Mouse (Mus musculus) limb, embryonic 10.5 days (tissue): ENCODE results near the gene Plin4. TPM values are rescaled to one million over a fixed set of nuclear protein-coding genes. Genes with fewer than 3 reads are reported as not detected.

Experiments used
- DNase-seq: peaks from one replicate; pipeline ENCODE4 v3.0.0-alpha.2; 2017; ENCODE audit warnings: low spot score
- H3K27ac ChIP-seq: fragments of 300-500 bp; sonication (generic); 2 replicates; pipeline ENCODE4 v1.5.1; 2016; ENCODE audit warnings: mild to moderate bottlenecking
- H3K27me3 ChIP-seq: fragments of 300-500 bp; sonication (generic); 2 replicates; pipeline ENCODE4 v1.6.1; 2016; ENCODE audit warnings: low read depth, mild to moderate bottlenecking; ENCODE audit not compliant: poor library complexity, severe bottlenecking
- H3K36me3 ChIP-seq: fragments of 300-500 bp; sonication (generic); 2 replicates; pipeline ENCODE4 v1.6.1; 2016; ENCODE audit warnings: mild to moderate bottlenecking, moderate library complexity
- H3K4me1 ChIP-seq: fragments of 300-500 bp; sonication (generic); 2 replicates; pipeline ENCODE4 v1.6.1; 2016
- H3K4me3 ChIP-seq: fragments of 300-500 bp; sonication (generic); 2 replicates; pipeline ENCODE4 v1.5.1; 2016; ENCODE audit warnings: mild to moderate bottlenecking, moderate library complexity
- H3K9me3 ChIP-seq: fragments of 300-500 bp; sonication (generic); replicated peaks from 2 replicates; pipeline ENCODE4 v1.6.1; 2016; ENCODE audit warnings: mild to moderate bottlenecking
- WGBS: fragments of 180-500 bp; shearing (Covaris S2); methylation state at CpG from one replicate; pipeline ENCODE4 v1.1.7; 2016; 5-methylcytosine and 5-hydroxymethylcytosine counted together
- polyA plus RNA-seq: library from polyadenylated mRNA; unstranded; fragments of >200 nt; fragmentation: Nextera tagmentation; extraction: Ambion mirVana; gene quantifications from 2 replicates; pipeline ENCODE4 v1.2.1, GENCODE M21; 2016

Gene Plin4
- polyA plus RNA-seq, 1 experiment from 2014 or later: 0.10 TPM

DNA sequence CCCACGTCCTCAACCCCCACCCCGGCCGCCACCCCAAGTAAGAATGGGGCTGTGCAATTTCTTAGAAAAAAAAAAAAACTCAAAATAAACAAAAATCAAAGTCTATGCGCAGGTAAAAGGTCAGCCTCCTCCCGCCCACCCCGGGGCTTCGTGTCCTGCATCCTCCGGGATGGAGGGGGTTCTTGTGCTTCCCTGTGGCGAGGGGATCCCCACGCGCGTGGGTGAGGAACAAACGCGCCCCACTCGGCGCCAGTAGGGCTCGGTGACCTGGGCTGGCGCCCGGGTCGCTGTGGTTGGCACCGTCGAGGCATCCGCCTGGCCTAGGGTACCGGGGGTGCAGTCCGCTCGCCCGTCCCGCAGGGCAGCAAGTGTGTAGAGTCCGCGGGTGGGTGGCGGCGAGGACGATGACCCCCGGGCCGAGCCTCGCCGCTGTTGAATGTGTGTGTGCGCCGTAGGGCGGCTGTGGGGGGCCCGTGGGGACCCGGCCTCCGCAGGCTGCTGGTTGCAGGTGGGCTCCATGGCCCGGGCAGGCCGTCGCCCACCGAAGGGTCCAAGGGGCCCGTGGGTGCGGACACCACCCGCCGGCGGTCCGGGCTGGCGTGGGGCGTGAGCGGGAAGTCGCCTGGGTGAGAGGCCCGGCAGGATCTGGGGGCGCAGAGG is 14.2 kb upstream of the Plin4 start:
- no peak for DNase-seq
- Histone ChIP-seq H3K4me1 (peaks cover 27% of the 10 kb centered on the region), H3K27me3 (peaks cover 79% of the 10 kb centered on the region), H3K27ac (peak overlapping the region; percentile 76), H3K9me3 (peaks cover 9% of the 10 kb centered on the region), H3K36me3 (0 out of 2 replicates have a peak, but pooled peaks cover 4% of the 10 kb centered on the region), H3K4me3 (peak overlapping the region; percentile 51)
- 42% methylated on average over 59 of the region's 59 CpGs for WGBS

DNA sequence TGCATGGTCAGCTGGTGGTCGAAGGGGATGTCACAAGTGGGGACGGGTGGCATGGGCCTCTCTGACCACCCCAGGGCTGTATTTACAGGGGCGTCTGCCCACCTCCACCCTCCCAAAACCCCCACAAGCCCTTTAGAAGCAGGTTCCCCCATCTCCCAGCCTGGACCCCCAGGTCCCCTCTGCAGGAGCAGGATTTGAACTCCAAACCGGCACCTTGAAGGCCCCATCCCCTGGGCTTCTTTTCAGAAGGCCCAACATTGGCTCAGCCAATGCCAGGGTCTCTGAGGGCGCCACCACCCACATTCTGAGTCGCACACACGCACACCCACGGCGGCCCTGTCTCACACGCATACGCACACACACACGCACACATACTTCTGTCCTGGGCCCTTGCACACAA is 13.6 kb upstream of the Plin4 start:
- WGBS: 90% methylated on average over 12 of the region's 12 CpGs
- no peak for DNase-seq
- H3K36me3 ChIP-seq: 0 out of 2 replicates have a peak, but pooled peaks cover 4% of the 10 kb centered on the region
- H3K27ac ChIP-seq: no peak overlapping the region
- H3K9me3 ChIP-seq: peaks cover 9% of the 10 kb centered on the region
- H3K27me3 ChIP-seq: peaks cover 86% of the 10 kb centered on the region
- no peak overlapping the region for H3K4me3 ChIP-seq
- H3K4me1 ChIP-seq: peaks cover 27% of the 10 kb centered on the region

DNA sequence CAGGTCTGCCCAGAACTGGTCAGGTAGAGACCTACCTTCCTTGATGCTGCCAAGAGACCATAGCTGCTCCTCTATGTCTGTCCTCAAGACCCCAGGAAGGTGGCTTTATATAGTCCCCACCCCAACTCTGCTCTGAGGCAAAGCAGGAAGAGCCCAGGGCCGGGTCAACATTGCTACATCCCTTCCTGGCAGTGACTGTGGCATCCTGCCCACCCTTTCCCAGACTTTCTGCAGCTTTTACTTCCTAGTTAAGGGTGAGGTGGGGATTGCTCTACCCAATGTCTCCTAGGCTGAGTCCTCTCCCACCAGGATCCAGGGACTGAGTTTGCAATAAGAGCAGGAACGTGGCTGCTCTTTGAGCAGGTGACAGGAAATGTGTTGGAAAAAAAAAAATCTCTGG is 12.2 kb upstream of the Plin4 start, which contains the start of gene Lrg1:
TSS of gene Lrg1 (minus strand) at position 176 of the 400 bp plus-strand sequence.
- Histone ChIP-seq H3K27me3 (peaks cover 97% of the 10 kb centered on the region), H3K27ac (no peak within 1 kb of the TSS), H3K9me3 (peaks cover 9% of the 10 kb centered on the region), H3K4me1 (peaks cover 33% of the 10 kb centered on the region), H3K36me3 (0 out of 2 replicates have a peak, but pooled peaks cover 4% of the 10 kb centered on the region), H3K4me3 (no peak within 1 kb of the TSS)
- WGBS: 70% methylated on average over 2 of the region's 2 CpGs
- no peak for DNase-seq

DNA sequence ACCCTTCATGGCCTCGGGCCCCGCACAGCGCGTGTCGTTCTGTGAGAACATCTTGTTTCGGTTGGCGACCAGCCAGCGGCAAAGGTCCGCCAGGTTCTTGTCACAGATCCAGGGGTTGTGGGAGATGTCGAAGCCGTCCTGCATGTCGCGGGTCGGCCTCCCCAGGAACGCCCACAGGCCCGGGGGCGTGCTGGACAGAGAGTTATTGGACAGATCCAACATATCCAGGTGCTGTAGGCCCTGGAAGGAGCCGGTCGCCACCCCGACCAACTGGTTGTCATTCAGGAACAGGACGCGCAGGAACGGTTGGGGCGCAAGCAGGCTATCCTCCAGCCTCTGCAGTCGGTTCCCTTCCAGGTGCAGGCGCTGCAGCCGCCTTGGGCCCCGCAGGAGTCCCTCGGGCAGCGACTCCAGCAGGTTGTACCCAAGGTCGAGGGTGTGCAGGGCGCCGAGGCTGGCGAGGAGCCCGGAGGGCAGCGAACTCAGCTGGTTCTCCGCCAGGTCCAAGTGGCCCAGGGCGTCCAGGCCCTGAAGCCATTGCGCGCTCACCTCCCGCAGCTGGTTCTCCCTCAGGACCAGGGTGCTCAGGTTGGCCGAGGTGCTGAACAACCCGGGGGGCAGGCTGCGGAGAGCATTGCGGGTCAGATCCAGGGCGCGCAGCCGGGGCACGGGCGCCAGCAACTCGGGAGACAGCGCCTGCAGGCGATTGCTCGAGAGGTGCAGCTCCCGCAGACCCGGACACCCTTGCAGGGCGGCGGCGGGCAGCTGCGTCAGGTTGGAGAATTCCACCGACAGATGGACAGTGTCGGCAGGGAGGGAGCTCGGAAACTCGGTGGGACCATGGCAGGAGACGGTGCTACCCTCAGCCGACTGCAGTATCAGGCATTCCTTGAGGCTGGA is 10.6 kb upstream of the Plin4 start:
- WGBS: 8% methylated on average over 66 of the region's 66 CpGs
- H3K27ac ChIP-seq: no peak overlapping the region
- H3K4me1 ChIP-seq: peaks cover 33% of the 10 kb centered on the region
- H3K27me3 ChIP-seq: peaks cover 100% of the 10 kb centered on the region
- peak overlapping the region; percentile 33 for H3K4me3 ChIP-seq
- DNase-seq: no peak
- 0 out of 2 replicates have a peak, but pooled peaks cover 4% of the 10 kb centered on the region for H3K36me3 ChIP-seq
- peaks cover 9% of the 10 kb centered on the region for H3K9me3 ChIP-seq

DNA sequence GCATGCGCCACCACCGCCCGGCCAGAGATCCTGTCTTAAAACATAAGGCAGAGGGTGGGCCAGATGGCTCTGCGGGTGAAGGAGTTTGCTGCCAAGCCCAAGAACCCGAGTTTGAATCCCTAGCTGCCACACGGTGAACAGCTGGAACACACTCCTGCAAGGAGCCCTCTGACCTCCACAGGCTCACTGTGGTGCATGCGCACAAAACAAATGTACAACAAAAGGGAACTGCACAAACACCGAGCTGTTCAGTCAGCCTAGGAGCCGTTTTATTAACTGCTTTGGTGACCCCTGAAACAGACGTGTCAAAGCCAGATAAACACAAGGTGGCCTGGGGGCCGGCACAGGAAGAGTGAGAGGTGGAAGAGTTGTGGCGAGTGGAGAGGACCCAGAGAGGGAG is 9.8 kb upstream of the Plin4 start:
- WGBS: 47% methylated on average over 12 of the region's 12 CpGs
- DNase-seq: no peak
- peaks cover 9% of the 10 kb centered on the region for H3K9me3 ChIP-seq
- no peak overlapping the region for H3K27ac ChIP-seq
- 0 out of 2 replicates have a peak, but pooled peaks cover 4% of the 10 kb centered on the region for H3K36me3 ChIP-seq
- H3K27me3 ChIP-seq: peaks cover 96% of the 10 kb centered on the region
- peaks cover 29% of the 10 kb centered on the region for H3K4me1 ChIP-seq
- peak overlapping the region; percentile 33 for H3K4me3 ChIP-seq

DNA sequence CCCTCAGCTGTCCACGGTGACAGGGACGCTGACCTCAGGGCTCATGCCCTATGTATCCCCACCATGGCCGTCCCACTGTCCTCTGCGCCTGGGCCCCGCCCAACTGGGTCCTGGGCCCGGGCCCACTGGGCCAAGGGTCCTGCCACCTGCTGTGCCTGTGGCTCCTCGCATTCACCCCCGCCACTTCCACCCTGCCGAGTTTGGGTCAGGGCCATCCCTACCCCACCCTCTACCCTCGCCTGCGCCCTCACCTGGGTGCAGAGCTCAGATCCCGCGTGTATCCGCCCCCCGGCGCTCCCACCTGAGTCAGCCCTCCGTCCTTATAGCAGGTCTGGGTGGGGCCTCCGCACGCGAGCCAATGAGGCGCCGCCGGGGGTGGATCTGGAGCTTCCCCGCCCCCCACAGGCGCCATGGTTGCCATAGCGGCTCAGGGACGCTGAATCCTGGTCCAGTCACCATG is 7.7 kb upstream of the Plin4 start, which contains the start of gene Plin5:
TSS of gene Plin5 (minus strand) at position 346 of the 460 bp plus-strand sequence.
- peaks cover 74% of the 10 kb centered on the region for H3K27me3 ChIP-seq
- peaks cover 22% of the 10 kb centered on the region for H3K4me1 ChIP-seq
- H3K9me3 ChIP-seq: 0 out of 2 replicates have a peak, but pooled peaks cover 3% of the 10 kb centered on the region
- H3K27ac ChIP-seq: 0 out of 2 replicates have a peak within 1 kb of the TSS, but pooled peaks have one; percentile 16
- peak; percentile 77 for DNase-seq
- H3K4me3 ChIP-seq: peak within 1 kb of the TSS; percentile 48
- H3K36me3 ChIP-seq: no peaks in the 10 kb centered on the region
- under 1% methylated on average over 27 of the region's 27 CpGs for WGBS

DNA sequence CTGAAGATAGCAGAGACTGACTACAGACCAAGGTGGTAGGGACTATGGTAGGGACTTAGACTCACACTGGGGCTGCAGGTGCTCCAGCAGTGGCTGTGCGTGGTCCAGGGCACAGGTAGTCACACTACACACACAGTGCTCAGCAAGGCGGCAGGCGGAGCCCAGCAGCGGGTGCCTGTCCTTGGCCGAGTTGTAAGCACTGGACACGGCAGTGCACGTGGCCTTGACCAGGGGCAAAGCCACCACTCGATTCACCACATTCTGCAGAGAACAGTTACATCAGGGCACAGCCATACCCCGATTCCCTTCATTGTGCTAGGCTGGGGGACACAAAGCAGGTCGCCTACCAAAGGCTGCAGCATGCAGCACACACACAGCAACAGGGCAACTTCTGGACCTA is 6.6 kb upstream of the Plin4 start:
- Histone ChIP-seq H3K27ac (no peak overlapping the region), H3K9me3 (no peaks in the 10 kb centered on the region), H3K36me3 (no peaks in the 10 kb centered on the region), H3K4me3 (no peak overlapping the region), H3K4me1 (peaks cover 26% of the 10 kb centered on the region), H3K27me3 (peaks cover 64% of the 10 kb centered on the region)
- DNase-seq: no peak
- 82% methylated on average over 10 of the region's 10 CpGs for WGBS

DNA sequence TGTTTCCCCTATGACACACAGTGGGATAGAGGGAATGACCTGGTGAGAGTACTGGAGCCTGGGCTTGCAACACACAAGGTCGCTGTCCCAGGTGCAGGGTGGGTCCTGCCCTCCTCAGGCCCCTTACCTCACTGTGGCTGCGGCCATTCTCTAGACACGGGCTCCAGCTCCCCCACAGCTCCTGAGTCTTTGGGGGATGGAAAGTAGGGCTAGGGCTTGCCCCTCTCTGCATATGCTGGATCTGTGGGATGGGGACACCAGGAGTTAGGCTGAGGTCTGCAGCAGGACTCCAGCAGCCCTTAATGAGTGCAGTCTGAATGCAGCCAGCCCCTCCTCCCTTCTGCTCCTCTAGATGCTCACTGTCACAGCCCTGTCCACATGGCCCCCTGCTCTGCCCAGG is 3.1 kb upstream of the Plin4 start:
- WGBS: 67% methylated on average over 3 of the region's 3 CpGs
- Histone ChIP-seq H3K27me3 (peaks cover 29% of the 10 kb centered on the region), H3K4me3 (no peak overlapping the region), H3K27ac (no peak overlapping the region), H3K4me1 (peaks cover 10% of the 10 kb centered on the region), H3K36me3 (no peaks in the 10 kb centered on the region; the same call in 1 of the 2 replicates), H3K9me3 (no peaks in the 10 kb centered on the region)
- no peak for DNase-seq

DNA sequence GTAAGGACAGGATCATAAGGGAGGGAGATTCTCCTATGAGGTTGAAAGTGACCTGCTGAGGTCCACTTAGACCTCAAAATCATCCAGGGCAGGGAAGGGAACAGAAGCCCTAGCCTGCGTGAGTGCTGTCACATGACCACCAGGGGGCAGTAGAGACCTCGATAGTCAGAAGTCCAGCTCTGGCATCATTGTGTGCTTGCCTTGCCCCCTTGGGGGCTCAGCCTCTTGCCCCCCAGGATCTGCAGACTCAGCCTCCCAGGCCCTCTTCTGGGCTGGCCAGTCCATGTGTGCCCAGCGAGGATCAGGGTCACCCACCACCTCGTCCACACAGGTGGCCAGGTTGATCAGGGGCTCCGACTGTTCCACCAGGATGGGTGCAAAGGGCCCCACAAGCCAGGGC is 2.3 kb upstream of the Plin4 start:
- Histone ChIP-seq H3K27me3 (peaks cover 20% of the 10 kb centered on the region), H3K4me1 (peaks cover 4% of the 10 kb centered on the region; the same call in 1 of the 2 replicates), H3K36me3 (no peaks in the 10 kb centered on the region; the same call in 1 of the 2 replicates), H3K9me3 (no peaks in the 10 kb centered on the region), H3K27ac (no peak overlapping the region), H3K4me3 (no peak overlapping the region)
- 45% methylated on average over 5 of the region's 5 CpGs for WGBS
- DNase-seq: peak; percentile 85

DNA sequence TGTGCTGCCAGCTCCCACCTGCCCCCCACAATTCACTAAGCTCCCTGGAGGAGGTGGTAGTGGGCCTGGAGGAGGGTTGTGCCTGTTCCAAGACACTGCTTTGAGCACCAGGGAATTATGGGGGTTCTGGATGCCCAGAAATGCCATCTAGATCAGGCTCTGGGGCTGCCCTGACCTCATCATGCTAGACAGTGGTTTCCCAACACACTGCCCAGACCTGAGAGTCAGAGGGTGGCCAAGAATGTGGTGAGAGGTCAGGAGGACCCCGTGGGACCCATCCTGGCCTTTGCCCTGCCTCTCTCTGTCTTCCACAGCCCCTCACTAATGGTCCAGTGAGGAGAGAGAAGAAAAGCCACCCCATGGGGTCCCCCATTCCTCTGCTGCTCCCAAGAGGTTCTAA is 1.4 kb upstream of the Plin4 start:
- Histone ChIP-seq H3K4me3 (no peak overlapping the region), H3K9me3 (no peaks in the 10 kb centered on the region), H3K27ac (no peak overlapping the region), H3K4me1 (0 out of 2 replicates have a peak, but pooled peaks cover 4% of the 10 kb centered on the region), H3K27me3 (peaks cover 12% of the 10 kb centered on the region), H3K36me3 (no peaks in the 10 kb centered on the region; the same call in 1 of the 2 replicates)
- DNase-seq: no peak
- 67% methylated on average over 1 of the region's 1 CpGs for WGBS

DNA sequence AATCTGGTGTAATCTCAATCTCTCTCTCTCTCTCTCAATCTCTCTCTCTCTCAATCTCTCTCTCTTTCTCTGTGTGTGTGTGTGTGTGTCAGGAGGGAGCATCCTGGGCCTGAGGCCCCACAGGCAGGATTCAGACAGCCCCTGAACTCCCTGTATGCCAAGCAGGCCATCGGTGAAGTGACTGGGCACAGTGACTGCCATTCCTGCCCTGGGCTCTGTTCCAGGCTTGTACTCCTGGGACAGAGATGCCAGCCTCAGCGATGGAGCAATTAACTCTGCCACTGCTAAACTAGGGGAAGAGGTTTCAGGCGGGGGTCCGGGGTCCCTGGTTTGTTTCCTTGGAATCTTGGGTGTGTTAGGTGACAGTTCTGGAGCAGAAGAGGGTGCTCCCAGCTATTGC is 968 bp upstream of the Plin4 start:
- Histone ChIP-seq H3K9me3 (no peaks in the 10 kb centered on the region), H3K4me1 (0 out of 2 replicates have a peak, but pooled peaks cover 4% of the 10 kb centered on the region), H3K27me3 (0 out of 2 replicates have a peak, but pooled peaks cover 7% of the 10 kb centered on the region), H3K27ac (no peak overlapping the region), H3K4me3 (no peak overlapping the region), H3K36me3 (no peaks in the 10 kb centered on the region; the same call in 1 of the 2 replicates)
- 75% methylated on average over 4 of the region's 4 CpGs for WGBS
- DNase-seq: no peak

DNA sequence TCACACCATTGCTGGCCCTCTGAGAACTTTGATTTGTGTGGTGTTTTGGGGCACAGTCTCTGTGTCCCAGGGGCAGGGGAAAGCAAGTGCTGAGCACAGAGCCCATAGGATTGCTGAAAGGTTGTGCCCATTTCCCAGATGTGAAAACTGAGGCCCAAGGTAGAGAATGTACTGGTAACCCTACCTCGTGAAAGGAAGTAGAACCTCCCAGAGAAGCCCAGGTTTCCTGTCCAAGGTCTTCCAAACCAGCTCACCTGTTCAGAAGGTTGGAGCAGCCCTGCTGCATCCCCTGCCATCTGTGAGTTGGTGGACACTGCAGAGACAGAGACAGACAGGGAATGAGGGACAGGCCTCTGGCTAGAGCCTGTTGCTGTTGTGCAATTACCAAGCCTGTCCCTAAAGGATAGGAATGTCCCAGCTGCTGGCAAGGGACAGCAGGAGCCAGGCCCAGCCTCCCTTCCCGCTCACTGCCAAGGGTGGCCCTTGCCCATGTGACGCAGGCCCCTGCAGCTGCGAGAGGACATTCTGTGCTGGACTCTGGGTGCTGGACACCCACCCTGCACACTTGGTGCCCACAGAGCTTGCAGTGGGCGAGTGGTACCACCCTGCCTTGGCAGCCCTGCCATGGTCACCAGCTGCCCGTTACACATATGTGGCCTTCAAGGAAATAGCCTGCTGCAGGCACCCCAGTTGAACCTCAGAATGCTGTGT is 1.1 kb downstream of the Plin4 start:
- Histone ChIP-seq H3K27ac (no peak overlapping the region), H3K9me3 (no peaks in the 10 kb centered on the region), H3K27me3 (no peaks in the 10 kb centered on the region), H3K4me3 (no peak overlapping the region), H3K4me1 (0 out of 2 replicates have a peak, but pooled peaks cover 4% of the 10 kb centered on the region), H3K36me3 (peaks cover 7% of the 10 kb centered on the region)
- 81% methylated on average over 6 of the region's 6 CpGs for WGBS
- no peak for DNase-seq
